Mouse (Mus musculus): ENCODE data around the gene Defb22. TPM values are rescaled to one million over a fixed set of nuclear protein-coding genes. Genes with fewer than 3 reads are reported as not detected.

Gene Defb22
- polyA plus RNA-seq, 1 experiment from 2014 or later: not detected

DNA sequence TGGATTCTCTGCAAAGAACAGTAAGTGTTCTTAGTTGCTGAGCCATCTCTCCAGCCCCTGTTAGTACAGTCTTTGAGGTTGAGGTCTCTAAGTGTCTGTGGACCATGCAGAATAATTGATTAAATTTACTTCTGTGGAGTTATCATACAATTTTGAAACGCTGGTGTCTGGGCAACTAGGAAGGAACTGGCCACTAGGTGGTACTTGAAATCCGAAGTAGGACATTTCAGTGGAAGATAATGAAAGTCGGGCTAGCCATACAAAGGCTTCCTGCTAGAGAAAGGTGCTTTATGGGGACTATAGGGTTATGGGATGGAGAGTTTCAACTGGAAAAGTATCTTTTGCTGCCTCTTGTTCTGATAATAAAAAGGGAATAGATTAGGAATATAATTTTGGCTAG lies 17.5 kb downstream of the Defb22 start:
- H3K9me3 ChIP-seq (replicated peaks): no peaks in the 10 kb centered on the region
- H3K36me3 ChIP-seq: no peaks in the 10 kb centered on the region
- H3K4me2 ChIP-seq: no peak overlapping the region
- 20% methylated on average over 3 of the region's 3 CpGs for WGBS (ENCODE audit: insufficient replicate concordance)
- H3K4me3 ChIP-seq: no peak overlapping the region
- H3K4me1 ChIP-seq: no peaks in the 10 kb centered on the region
- H3K27me3 ChIP-seq (replicated peaks): peaks cover 9% of the 10 kb centered on the region; the same call in 1 of the 2 replicates
- no peak for ATAC-seq
- H3K9ac ChIP-seq: no peak overlapping the region
- H3K27ac ChIP-seq: no peak overlapping the region

DNA sequence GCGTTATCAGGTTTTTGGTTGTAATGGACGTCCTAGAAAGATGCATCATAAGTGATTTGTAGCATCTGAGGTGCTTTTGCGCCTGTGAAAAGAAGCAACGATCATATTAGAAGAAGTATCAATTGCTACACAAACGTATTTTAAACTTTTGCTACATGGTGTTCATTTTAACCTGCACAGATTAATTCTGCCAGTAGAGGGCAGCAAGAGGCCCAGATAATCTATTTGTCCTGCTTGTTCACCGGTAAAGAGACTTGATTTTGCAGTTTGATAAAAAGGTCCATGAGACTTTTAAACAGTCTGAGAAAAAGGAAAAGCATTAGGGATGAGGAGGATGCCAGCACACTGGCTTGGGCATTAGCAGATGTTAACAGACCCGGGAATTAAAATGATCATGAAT lies 19.0 kb downstream of the Defb22 start:
- Histone ChIP-seq H3K27ac (no peak overlapping the region), H3K9me3 (replicated peaks) (no peaks in the 10 kb centered on the region), H3K27me3 (replicated peaks) (peaks cover 9% of the 10 kb centered on the region; the same call in 1 of the 2 replicates), H3K4me2 (no peak overlapping the region), H3K36me3 (no peaks in the 10 kb centered on the region), H3K4me1 (no peaks in the 10 kb centered on the region), H3K4me3 (no peak overlapping the region), H3K9ac (no peak overlapping the region)
- WGBS (ENCODE audit: insufficient replicate concordance): 24% methylated on average over 7 of the region's 7 CpGs
- no peak for ATAC-seq

DNA sequence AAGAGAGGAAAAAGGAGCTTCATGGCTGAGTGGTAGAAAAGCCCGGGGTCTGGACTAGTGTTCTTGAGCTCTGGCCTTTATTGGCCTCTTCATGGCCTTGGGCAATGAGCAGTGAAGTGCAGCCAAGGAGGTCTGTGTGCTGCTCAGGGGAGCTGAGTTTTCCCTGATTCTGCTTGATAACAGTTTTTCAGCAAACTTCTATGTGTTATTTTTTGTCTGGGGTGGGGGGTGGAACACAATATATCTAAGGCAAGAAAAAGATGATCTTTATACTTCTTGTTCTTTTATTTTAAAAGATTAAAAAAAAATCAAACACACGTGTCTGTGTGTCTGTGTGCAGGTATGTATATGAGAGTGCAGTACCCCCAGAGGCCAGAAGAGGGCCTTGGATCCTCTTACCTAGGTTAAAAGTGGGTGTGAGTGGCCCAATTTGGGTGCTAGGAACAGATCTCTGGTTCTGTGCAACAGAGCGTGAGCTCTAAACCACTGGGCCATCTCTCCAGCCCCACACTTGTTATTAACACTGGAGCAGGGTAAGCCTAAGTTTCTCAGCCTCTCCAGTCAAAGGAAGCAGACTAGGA lies 25.3 kb downstream of the Defb22 start, which contains the start of gene Defb23:
Gene Defb23, minus strand, starts transcription at position 51 of the 581 bp plus-strand sequence.
- Histone ChIP-seq H3K4me1 (no peaks in the 10 kb centered on the region), H3K36me3 (no peaks in the 10 kb centered on the region), H3K9ac (no peak within 1 kb of the TSS), H3K27me3 (replicated peaks) (peaks cover 7% of the 10 kb centered on the region; the same call in 1 of the 2 replicates), H3K4me3 (no peak within 1 kb of the TSS), H3K9me3 (replicated peaks) (no peaks in the 10 kb centered on the region; the same call in 1 of the 2 replicates), H3K4me2 (no peak within 1 kb of the TSS), H3K27ac (no peak within 1 kb of the TSS)
- 81% methylated on average over 3 of the region's 3 CpGs for WGBS (ENCODE audit: insufficient replicate concordance)
- no peak for ATAC-seq

DNA sequence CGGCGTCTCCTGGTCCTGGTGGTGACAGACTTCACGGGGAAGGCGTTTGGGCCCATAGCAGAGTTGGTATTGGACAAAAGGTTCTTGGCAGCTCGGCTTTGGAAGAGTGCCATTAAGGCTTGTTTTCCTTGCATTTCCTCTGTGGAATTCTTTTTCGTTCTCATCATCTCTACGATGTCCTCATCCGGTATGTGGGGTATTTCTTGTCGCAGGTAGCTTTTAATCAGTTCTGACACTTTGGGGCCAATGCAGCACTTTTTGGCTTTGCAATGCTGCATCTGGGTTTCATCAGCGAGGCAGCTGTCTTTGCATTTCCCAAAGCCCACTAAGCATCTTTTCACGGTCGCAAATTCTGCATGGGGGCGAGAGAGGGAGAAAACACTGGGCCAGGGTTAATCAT lies 30.7 kb downstream of the Defb22 start:
- no peak for ATAC-seq
- Histone ChIP-seq H3K4me2 (no peak overlapping the region), H3K9ac (no peak overlapping the region), H3K4me1 (no peaks in the 10 kb centered on the region), H3K4me3 (no peak overlapping the region), H3K9me3 (replicated peaks) (no peaks in the 10 kb centered on the region), H3K27me3 (replicated peaks) (peaks cover 16% of the 10 kb centered on the region; the same call in 1 of the 2 replicates), H3K27ac (no peak overlapping the region), H3K36me3 (no peaks in the 10 kb centered on the region)
- WGBS (ENCODE audit: insufficient replicate concordance): 62% methylated on average over 13 of the region's 13 CpGs

DNA sequence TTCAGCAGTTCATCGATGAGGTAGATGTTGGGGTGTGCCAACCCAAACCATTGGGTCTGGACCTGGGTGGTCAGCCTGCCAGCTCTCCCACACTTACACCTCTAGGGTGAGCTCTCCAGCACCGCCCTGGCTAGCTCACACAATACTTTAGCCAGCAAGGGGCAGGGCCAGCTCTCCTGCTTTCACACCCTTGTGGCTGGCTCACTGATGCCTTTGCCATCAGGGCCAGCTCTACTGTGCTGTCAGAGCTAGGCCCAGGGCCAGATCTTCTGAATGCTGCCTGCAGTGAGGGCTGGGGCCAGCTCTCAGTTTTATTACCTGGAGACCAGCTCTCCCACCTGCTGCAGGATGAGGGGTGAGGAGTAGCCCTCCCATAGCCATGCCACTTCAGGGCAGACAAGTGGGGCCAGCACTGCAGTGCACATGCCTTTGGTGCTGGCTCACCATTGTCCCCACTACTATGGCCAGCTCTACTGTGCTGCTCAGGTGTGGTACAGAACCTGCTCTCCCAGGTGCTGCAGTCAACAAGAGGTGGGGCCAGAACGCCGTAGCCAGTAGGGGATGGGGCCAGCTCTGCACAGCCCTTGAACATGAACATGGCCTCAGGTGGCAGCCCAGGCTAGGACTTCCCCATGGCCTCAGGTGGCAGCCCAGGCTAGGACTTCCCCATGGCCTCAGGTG lies 37.7 kb downstream of the Defb22 start:
- Histone ChIP-seq H3K36me3 (no peaks in the 10 kb centered on the region), H3K9me3 (replicated peaks) (no peaks in the 10 kb centered on the region), H3K9ac (no peak overlapping the region), H3K4me2 (no peak overlapping the region), H3K27me3 (replicated peaks) (0 out of 2 replicates have a peak, but pooled peaks cover 8% of the 10 kb centered on the region), H3K4me3 (no peak overlapping the region), H3K4me1 (peaks cover 2% of the 10 kb centered on the region), H3K27ac (no peak overlapping the region)
- WGBS (ENCODE audit: insufficient replicate concordance): 64% methylated on average over 4 of the region's 4 CpGs
- ATAC-seq: no peak

DNA sequence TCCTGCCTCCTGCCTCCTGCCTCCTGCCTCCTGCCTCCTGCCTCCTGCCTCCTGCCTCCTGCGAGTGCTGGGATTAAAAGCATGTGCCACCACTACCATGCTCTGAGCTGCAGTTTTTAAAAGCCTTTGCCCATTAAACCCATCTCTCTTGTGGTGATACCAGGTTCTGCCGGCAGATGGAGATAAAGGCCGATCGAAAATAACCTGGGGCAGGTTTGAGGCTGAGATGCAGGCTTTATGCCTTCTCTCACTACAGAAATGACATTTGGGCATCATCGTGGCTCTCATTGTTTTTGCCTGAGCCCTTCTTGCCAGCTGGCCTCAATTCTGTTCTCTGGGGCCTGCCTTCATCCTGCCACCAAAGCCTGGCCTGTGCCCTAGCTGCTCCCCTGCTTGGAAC lies 39.7 kb downstream of the Defb22 start:
- Histone ChIP-seq H3K4me1 (peaks cover 13% of the 10 kb centered on the region), H3K9ac (no peak overlapping the region), H3K4me3 (no peak overlapping the region), H3K27ac (no peak overlapping the region), H3K9me3 (replicated peaks) (no peaks in the 10 kb centered on the region), H3K4me2 (no peak overlapping the region), H3K27me3 (replicated peaks) (0 out of 2 replicates have a peak, but pooled peaks cover 5% of the 10 kb centered on the region), H3K36me3 (no peaks in the 10 kb centered on the region)
- WGBS (ENCODE audit: insufficient replicate concordance): 5% methylated on average over 5 of the region's 5 CpGs
- ATAC-seq: no peak

DNA sequence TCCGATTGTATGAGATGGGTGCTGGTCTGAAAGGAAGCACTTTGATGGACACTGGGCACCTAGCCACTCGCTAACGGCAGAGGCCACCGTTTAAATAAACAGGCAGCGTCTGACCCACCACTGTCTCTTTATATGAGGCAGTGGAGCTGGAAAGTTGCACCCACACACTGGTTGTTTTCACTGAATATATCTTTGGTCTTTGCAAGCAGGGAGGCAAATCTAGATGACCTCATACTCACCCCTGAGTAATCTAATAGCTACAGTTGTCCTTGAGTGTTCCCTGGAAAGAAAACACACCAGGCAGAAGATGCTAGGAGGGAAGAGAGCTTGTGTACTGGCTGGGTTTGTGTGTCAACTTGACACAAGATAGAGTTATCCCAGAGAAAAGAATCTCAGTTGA lies 42.5 kb downstream of the Defb22 start:
- Histone ChIP-seq H3K36me3 (no peaks in the 10 kb centered on the region), H3K27me3 (replicated peaks) (0 out of 2 replicates have a peak, but pooled peaks cover 9% of the 10 kb centered on the region), H3K4me2 (no peak overlapping the region), H3K27ac (no peak overlapping the region), H3K4me1 (peaks cover 13% of the 10 kb centered on the region), H3K4me3 (no peak overlapping the region), H3K9ac (no peak overlapping the region), H3K9me3 (replicated peaks) (no peaks in the 10 kb centered on the region)
- ATAC-seq: no peak
- 50% methylated on average over 5 of the region's 5 CpGs for WGBS (ENCODE audit: insufficient replicate concordance)

DNA sequence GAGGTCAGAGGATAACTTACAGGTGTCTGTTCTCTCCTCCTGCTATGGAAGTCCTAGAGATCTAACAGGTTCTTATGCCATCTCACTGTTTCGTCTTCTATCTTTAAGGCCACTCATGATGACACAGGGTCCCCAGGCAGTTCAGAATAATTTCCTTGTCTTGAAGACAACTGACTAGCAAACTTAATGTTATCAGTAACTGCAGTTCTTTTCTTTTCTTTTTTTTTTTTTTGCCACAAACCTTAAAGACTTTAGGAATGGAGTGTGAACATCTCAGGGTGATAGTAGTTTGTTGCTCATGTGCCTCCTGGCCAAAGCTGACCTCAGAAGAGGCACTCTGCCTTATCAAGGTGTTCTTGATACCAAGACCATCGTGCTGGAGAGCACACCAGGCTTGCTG lies 43.3 kb downstream of the Defb22 start:
- WGBS (ENCODE audit: insufficient replicate concordance): 9% methylated on average over 2 of the region's 2 CpGs
- Histone ChIP-seq H3K27me3 (replicated peaks) (0 out of 2 replicates have a peak, but pooled peaks cover 9% of the 10 kb centered on the region), H3K4me2 (no peak overlapping the region), H3K9ac (no peak overlapping the region), H3K4me1 (peaks cover 13% of the 10 kb centered on the region), H3K36me3 (no peaks in the 10 kb centered on the region), H3K27ac (no peak overlapping the region), H3K9me3 (replicated peaks) (no peaks in the 10 kb centered on the region), H3K4me3 (no peak overlapping the region)
- ATAC-seq: no peak

DNA sequence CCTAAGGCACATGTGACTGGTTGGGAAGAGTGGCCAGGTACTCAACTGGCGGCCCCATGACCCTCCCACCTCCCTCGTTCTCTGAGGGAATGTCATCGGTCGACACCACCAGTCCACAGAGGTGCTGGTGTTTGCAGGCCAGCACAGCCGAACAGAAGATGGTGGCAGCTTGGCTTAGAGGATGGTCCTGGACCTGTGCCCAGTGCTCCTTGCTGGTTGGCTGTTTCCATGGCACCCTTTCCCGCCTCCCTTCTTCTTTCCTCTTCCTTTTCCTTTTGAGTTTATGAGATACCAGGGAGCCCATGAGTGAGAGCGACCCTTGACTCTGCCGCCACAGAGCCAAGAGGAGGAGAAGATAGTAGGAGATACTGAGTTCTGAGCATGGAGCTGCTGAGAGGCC lies 46.7 kb downstream of the Defb22 start:
- H3K4me1 ChIP-seq: peaks cover 13% of the 10 kb centered on the region
- 0 out of 2 replicates have a peak, but pooled peaks cover 4% of the 10 kb centered on the region for H3K27me3 ChIP-seq (replicated peaks)
- no peaks in the 10 kb centered on the region for H3K36me3 ChIP-seq
- H3K9ac ChIP-seq: no peak overlapping the region
- H3K9me3 ChIP-seq (replicated peaks): no peaks in the 10 kb centered on the region
- no peak overlapping the region for H3K4me3 ChIP-seq
- no peak overlapping the region for H3K27ac ChIP-seq
- 78% methylated on average over 8 of the region's 8 CpGs for WGBS (ENCODE audit: insufficient replicate concordance)
- no peak overlapping the region for H3K4me2 ChIP-seq
- ATAC-seq: no peak

DNA sequence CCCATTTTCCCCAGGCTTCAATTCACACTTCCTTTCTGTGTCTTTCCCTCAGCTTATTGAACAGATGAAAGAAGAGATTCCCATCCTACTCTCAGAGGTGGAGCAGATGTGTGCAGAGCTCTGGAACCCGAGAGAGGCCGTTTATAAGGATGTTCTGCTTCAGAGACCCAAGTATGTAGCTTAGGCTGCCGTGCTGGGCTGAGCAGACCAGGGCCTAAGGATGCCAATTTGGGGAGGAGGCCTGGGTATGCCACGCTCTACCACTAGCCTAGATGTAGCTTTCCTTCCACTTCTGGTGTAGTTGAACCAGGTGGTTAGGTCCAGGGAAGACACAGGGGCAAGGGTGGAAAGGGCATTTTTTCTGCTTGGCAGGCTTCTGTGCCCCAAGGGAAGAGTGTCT lies 47.6 kb downstream of the Defb22 start:
- WGBS (ENCODE audit: insufficient replicate concordance): 56% methylated on average over 4 of the region's 4 CpGs
- Histone ChIP-seq H3K4me2 (no peak overlapping the region), H3K36me3 (no peaks in the 10 kb centered on the region), H3K4me1 (peaks cover 16% of the 10 kb centered on the region), H3K27ac (no peak overlapping the region), H3K9me3 (replicated peaks) (no peaks in the 10 kb centered on the region), H3K4me3 (no peak overlapping the region), H3K9ac (no peak overlapping the region), H3K27me3 (replicated peaks) (0 out of 2 replicates have a peak, but pooled peaks cover 4% of the 10 kb centered on the region)
- ATAC-seq: no peak

DNA sequence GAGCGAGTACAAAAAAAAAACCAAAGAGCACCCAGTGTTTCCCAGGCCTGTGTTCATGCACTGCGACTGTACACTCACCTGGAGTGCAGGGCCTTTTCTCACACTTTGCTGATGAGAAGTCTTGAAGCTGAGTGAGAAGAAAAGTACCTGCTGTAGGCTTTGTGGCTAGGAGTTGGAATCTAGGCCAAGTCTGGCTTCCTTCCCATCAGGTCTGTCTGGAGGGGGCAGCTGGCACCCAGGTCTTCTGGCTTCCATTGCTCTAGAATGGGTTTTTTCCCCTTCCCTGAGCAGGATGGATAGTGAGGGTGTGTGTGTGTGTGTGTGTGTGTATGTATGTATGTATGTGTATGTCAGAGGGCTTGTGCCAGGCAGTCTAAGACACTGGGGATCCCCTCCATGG lies 50.1 kb downstream of the Defb22 start:
- no peak overlapping the region for H3K4me3 ChIP-seq
- peaks cover 16% of the 10 kb centered on the region for H3K4me1 ChIP-seq
- no peak overlapping the region for H3K4me2 ChIP-seq
- 0 out of 2 replicates have a peak, but pooled peaks cover 5% of the 10 kb centered on the region for H3K27me3 ChIP-seq (replicated peaks)
- ATAC-seq: no peak
- no peak overlapping the region for H3K27ac ChIP-seq
- H3K36me3 ChIP-seq: no peaks in the 10 kb centered on the region
- no peaks in the 10 kb centered on the region for H3K9me3 ChIP-seq (replicated peaks)
- WGBS (ENCODE audit: insufficient replicate concordance): 67% methylated on average over 2 of the region's 2 CpGs
- no peak overlapping the region for H3K9ac ChIP-seq

DNA sequence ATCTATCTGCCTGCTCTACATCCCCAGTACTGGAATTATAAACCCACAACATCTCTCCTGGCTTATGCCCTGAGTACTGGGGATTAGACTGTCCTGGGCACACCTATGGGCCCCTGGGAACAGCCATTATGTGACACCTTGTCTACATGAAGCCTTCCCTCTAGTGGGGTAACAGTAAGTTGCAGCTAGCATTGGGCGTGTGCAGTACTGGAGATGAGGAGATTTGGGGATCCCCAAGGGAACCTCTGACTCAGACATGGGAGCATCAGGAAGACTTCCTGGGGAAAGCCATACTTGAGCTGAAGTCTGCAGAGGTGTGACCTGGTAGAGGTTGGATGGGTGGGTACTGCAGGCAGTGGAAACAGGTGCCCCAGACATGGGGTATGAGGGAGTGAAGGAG lies 51.0 kb downstream of the Defb22 start:
- H3K27ac ChIP-seq: no peak overlapping the region
- H3K9ac ChIP-seq: no peak overlapping the region
- no peak overlapping the region for H3K4me2 ChIP-seq
- ATAC-seq: no peak
- no peak overlapping the region for H3K4me3 ChIP-seq
- WGBS (ENCODE audit: insufficient replicate concordance): 77% methylated on average over 1 of the region's 1 CpGs
- 0 out of 2 replicates have a peak, but pooled peaks cover 4% of the 10 kb centered on the region for H3K27me3 ChIP-seq (replicated peaks)
- H3K4me1 ChIP-seq: peaks cover 16% of the 10 kb centered on the region
- H3K36me3 ChIP-seq: no peaks in the 10 kb centered on the region
- H3K9me3 ChIP-seq (replicated peaks): no peaks in the 10 kb centered on the region

Measured in liver, embryonic 12.5 days (tissue).